Mouse (Mus musculus): ENCODE results near the gene Farsa. TPM values are rescaled to one million over a fixed set of nuclear protein-coding genes. Genes with fewer than 3 reads are reported as not detected.
A peak's percentile ranks its signal among the peaks of the same experiment; 100 is the strongest.
"Not testable (repeated sequence)": the region's sequence is repeated elsewhere in the genome, so short reads cannot be mapped to it uniquely, and the experiment has no call there.

Farsa gene
- polyA plus RNA-seq, 1 experiment from 2014 or later = 83.1 TPM

DNA sequence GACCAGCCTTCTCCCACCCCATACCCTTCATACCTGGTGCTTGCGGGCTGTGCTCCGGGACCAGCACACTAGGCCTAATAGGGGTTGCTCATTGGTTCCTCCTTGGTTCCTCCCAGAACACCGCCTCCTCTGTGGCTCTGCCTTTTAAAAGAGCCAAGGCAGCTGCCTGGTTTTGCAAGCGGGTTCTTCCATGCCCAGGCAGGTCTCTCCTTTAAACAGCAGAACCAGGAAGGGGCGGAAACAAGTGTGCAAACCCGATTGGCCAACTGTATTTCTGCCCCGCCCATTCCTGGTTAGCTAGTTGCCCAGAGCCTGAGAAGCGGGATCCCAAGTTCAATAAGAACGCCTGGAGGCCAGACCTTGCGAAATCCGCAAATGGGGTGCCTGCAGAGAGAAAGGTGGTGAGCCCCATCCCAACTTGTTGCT, 36.9 kb downstream of the Farsa start, which contains the start of gene Gcdh:
TSS of gene Gcdh (minus strand) at position 213 of the 426 bp plus-strand sequence.
- peak within 1 kb of the TSS; percentile 78 for H3K4me3 ChIP-seq (replicated peaks)
- peak within 1 kb of the TSS; percentile 81 for H3K4me2 ChIP-seq (replicated peaks)
- peak within 1 kb of the TSS; percentile 79 for H3K9ac ChIP-seq
- H3K9me3 ChIP-seq = no peaks in the 10 kb centered on the region
- H3K36me3 ChIP-seq = no peaks in the 10 kb centered on the region; the same call in 1 of the 2 replicates
- no peaks in the 10 kb centered on the region for H3K27me3 ChIP-seq (replicated peaks)
- 0% methylated on average over 11 of the region's 11 CpGs for WGBS
- peak; percentile 100 for ATAC-seq
- no peak within 1 kb of the TSS; the same call in 1 of the 2 replicates for H3K27ac ChIP-seq
- H3K4me1 ChIP-seq (replicated peaks) = 0 out of 2 replicates have a peak, but pooled peaks cover 9% of the 10 kb centered on the region

DNA sequence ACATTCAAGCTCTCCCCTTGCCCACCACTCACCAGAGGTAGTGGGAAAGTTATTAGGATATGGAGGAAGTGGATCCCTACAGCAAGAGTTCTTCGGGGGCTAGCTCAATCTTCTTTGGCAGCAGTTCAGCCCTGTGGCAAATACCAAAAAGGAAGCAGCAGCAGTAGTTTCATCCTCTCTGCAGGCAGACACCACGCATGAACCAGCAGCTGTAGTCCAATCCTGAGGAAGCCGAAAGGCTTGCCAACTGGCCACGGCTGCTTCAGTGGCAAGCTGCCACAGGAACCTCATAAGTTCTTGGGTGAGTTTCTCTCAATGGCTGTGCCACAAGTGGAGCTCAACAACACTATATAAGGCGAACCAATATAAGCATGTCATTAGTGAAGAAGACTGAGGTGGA, 39.2 kb downstream of the Farsa start:
- Histone ChIP-seq H3K36me3 (no peaks in the 10 kb centered on the region), H3K4me2 (replicated peaks) (no peak overlapping the region), H3K4me1 (replicated peaks) (0 out of 2 replicates have a peak, but pooled peaks cover 9% of the 10 kb centered on the region), H3K4me3 (replicated peaks) (no peak overlapping the region), H3K27me3 (replicated peaks) (no peaks in the 10 kb centered on the region), H3K27ac (no peak overlapping the region), H3K9me3 (no peaks in the 10 kb centered on the region), H3K9ac (no peak overlapping the region)
- no peak for ATAC-seq
- WGBS = 87% methylated on average over 5 of the region's 5 CpGs

GRCm38 (mm10) chr8:84901071-84901470, 44.3 kb downstream of the Farsa start:
- H3K9ac ChIP-seq = no peak overlapping the region
- ATAC-seq = no peak
- no peak overlapping the region for H3K4me2 ChIP-seq (replicated peaks)
- no peak overlapping the region for H3K4me3 ChIP-seq (replicated peaks)
- H3K36me3 ChIP-seq = no peaks in the 10 kb centered on the region
- H3K27ac ChIP-seq = no peak overlapping the region
- WGBS = 66% methylated on average over 4 of the region's 4 CpGs
- H3K9me3 ChIP-seq = no peaks in the 10 kb centered on the region
- H3K27me3 ChIP-seq (replicated peaks) = no peaks in the 10 kb centered on the region
- peaks cover 6% of the 10 kb centered on the region for H3K4me1 ChIP-seq (replicated peaks)

- Histone ChIP-seq H3K4me2 (replicated peaks) (peak within 1 kb of the TSS; percentile 88), H3K27ac (peak within 1 kb of the TSS; percentile 83), H3K4me3 (replicated peaks) (peak within 1 kb of the TSS; percentile 56), H3K9me3 (no peaks in the 10 kb centered on the region), H3K4me1 (replicated peaks) (peaks cover 6% of the 10 kb centered on the region), H3K9ac (peak within 1 kb of the TSS; percentile 84), H3K36me3 (no peaks in the 10 kb centered on the region), H3K27me3 (replicated peaks) (no peaks in the 10 kb centered on the region)
- WGBS = 74% methylated on average over 3 of the region's 3 CpGs
- ATAC-seq = no peak; the same call in 1 of the 2 replicates
These were observed 45.0 kb downstream of the Farsa start, which contains the start of gene Klf1 for GRCm38 (mm10) chr8:84901752-84902151. Klf1 (plus strand) TSS chr8:84901928.

DNA sequence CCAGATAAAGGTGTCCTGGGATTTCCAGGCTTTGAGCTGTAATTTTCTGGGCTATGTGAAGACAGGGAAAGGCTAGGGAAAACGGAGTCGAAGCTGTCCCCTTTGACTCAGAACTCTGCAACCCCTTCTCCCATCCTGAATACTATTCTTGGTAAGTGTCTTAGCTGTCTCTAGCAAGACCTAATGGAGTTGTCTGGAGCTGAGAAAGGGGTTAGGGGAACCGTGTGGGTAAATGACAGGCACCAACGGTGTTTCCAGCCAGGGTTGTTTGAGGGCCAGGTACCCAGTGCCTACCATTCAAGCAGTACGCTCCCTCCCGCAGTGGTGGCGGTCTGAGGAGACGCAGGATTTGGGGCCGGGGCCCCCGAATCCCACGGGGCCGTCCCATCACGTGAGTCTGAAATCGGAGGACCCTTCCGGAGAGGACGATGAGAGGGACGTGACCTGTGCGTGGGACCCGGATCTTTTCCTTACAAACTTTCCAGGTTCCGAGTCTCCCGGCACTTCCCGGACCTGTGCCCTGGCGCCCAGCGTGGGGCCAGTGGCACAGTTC, 45.7 kb downstream of the Farsa start:
- ATAC-seq = peak; percentile 14
- peak overlapping the region; percentile 83 for H3K27ac ChIP-seq
- peaks cover 6% of the 10 kb centered on the region for H3K4me1 ChIP-seq (replicated peaks)
- H3K4me2 ChIP-seq (replicated peaks) = peak overlapping the region; percentile 88
- WGBS = 3% methylated on average over 24 of the region's 24 CpGs
- no peaks in the 10 kb centered on the region for H3K9me3 ChIP-seq
- H3K27me3 ChIP-seq (replicated peaks) = no peaks in the 10 kb centered on the region
- H3K36me3 ChIP-seq = no peaks in the 10 kb centered on the region
- H3K9ac ChIP-seq = peak overlapping the region; percentile 84
- peak overlapping the region; percentile 56 for H3K4me3 ChIP-seq (replicated peaks)

DNA sequence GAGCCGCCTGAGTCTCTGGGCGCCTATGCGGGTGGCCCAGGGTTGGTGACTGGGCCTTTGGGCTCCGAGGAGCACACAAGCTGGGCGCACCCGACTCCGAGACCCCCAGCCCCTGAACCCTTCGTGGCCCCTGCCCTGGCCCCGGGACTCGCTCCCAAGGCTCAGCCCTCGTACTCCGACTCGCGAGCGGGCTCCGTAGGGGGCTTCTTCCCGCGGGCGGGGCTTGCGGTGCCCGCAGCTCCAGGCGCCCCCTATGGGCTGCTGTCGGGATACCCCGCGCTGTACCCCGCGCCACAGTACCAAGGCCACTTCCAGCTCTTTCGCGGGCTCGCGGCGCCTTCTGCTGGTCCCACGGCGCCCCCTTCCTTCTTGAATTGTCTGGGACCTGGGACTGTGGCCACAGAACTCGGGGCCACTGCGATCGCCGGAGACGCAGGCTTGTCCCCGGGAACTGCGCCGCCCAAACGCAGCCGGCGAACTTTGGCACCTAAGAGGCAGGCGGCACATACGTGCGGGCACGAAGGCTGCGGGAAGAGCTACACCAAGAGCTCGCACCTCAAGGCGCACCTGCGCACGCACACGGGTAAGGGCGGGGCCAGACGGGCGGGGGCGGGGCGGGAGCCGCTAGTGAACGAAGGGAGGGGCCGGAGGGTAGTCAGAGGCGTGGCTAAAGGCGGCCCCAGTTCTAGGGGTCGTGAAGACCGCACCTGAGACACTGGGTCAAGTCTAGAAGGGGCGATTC, 46.3 kb downstream of the Farsa start:
- ATAC-seq = peak; percentile 94
- Histone ChIP-seq H3K36me3 (no peaks in the 10 kb centered on the region), H3K4me1 (replicated peaks) (peaks cover 6% of the 10 kb centered on the region), H3K4me3 (replicated peaks) (peak overlapping the region; percentile 56), H3K27ac (peak overlapping the region; percentile 83), H3K4me2 (replicated peaks) (peak overlapping the region; percentile 88), H3K9me3 (no peaks in the 10 kb centered on the region), H3K9ac (peak overlapping the region; percentile 84), H3K27me3 (replicated peaks) (no peaks in the 10 kb centered on the region)
- under 1% methylated on average over 68 of the region's 68 CpGs for WGBS

DNA sequence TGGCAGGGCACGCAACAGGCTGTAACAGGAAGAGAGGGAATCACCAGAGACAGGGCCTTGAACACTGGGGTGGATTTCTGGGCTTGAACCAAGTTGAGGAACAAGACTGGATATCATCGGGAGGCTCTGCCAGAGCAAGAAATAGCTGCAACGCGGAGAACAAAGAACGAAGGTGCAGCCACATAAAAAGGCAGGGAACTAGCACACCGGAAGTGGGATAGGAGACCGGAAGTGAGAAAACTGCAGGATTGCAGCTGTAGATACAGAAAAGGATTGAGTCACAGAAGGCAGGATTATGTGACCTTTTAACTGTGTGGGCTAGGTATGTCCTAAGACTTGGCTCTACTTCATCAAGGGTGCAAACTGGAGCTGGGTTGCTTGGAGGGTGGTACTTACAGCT, 47.6 kb downstream of the Farsa start:
- 89% methylated on average over 7 of the region's 7 CpGs for WGBS
- H3K27ac ChIP-seq = no peak overlapping the region
- H3K4me1 ChIP-seq (replicated peaks) = peaks cover 6% of the 10 kb centered on the region

GRCm38 (mm10) chr8:84907037-84907436, 50.2 kb downstream of the Farsa start:
- Histone ChIP-seq H3K27ac (no peak overlapping the region), H3K36me3 (no peaks in the 10 kb centered on the region), H3K4me2 (replicated peaks) (no peak overlapping the region), H3K9ac (no peak overlapping the region), H3K27me3 (replicated peaks) (peaks cover 17% of the 10 kb centered on the region), H3K9me3 (no peaks in the 10 kb centered on the region), H3K4me3 (replicated peaks) (no peak overlapping the region), H3K4me1 (replicated peaks) (peaks cover 6% of the 10 kb centered on the region)
- 91% methylated on average over 9 of the region's 9 CpGs for WGBS
- no peak for ATAC-seq

More for the DNA sequence above, 47.6 kb downstream of the Farsa start:
- Histone ChIP-seq H3K9ac (no peak overlapping the region), H3K4me3 (replicated peaks) (no peak overlapping the region), H3K4me2 (replicated peaks) (no peak overlapping the region), H3K36me3 (no peaks in the 10 kb centered on the region), H3K27me3 (replicated peaks) (no peaks in the 10 kb centered on the region), H3K9me3 (no peaks in the 10 kb centered on the region)
- ATAC-seq = no peak

DNA sequence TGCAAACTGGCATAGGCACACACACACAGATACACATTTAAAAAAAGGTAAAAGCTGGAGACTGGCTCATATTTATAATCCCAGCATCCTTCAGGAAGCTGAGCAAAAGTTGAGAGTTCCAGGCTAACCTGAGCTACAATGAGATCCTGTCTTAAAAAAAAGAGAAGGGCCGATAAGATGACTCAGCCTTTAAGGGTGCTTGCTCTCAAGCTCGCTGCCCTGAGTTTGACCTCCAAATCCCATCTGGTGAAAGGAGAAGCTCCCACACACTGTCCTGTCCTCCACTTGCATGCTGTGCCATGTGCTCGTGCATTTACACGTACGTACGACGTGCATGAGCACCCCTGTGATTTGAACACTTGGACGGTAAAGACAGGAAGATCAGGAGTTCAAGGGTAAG, 50.7 kb downstream of the Farsa start:
- H3K9me3 ChIP-seq = no peaks in the 10 kb centered on the region
- H3K9ac ChIP-seq = no peak overlapping the region
- H3K27ac ChIP-seq = no peak overlapping the region
- peaks cover 22% of the 10 kb centered on the region for H3K27me3 ChIP-seq (replicated peaks)
- no peak for ATAC-seq
- peaks cover 7% of the 10 kb centered on the region for H3K4me1 ChIP-seq (replicated peaks)
- no peak overlapping the region for H3K4me2 ChIP-seq (replicated peaks)
- H3K4me3 ChIP-seq (replicated peaks) = no peak overlapping the region
- WGBS = 78% methylated on average over 8 of the region's 8 CpGs
- no peaks in the 10 kb centered on the region for H3K36me3 ChIP-seq

DNA sequence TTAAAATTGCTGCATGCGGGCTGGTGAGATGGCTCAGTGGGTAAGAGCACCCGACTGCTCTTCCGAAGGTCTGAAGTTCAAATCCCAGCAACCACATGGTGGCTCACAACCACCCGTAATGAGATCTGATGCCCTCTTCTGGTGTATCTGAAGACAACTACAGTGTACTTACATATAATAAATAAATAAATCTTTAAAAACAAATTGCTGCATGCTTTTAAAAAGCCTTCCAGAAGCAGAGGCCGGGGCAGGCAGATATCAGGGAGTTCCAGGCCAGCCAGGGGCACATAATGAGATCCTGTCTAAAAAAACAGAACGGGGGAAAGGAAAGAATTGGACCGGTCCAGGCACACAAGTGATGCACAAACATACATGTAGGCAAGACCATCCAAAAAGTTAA, 51.2 kb downstream of the Farsa start:
- Histone ChIP-seq H3K4me2 (replicated peaks) (peak overlapping the region; percentile 93), H3K27me3 (replicated peaks) (peaks cover 27% of the 10 kb centered on the region), H3K4me3 (replicated peaks) (peak overlapping the region; percentile 50), H3K4me1 (replicated peaks) (peaks cover 11% of the 10 kb centered on the region; the same call in 1 of the 2 replicates)
- H3K36me3 ChIP-seq, H3K9ac ChIP-seq, H3K27ac ChIP-seq, H3K9me3 ChIP-seq, ATAC-seq: not testable (repeated sequence)
- WGBS = 28% methylated on average over 7 of the region's 7 CpGs

- peak within 1 kb of the TSS; percentile 93 for H3K4me2 ChIP-seq (replicated peaks)
- H3K36me3 ChIP-seq = no peaks in the 10 kb centered on the region
- H3K27me3 ChIP-seq (replicated peaks) = peaks cover 30% of the 10 kb centered on the region
- H3K9ac ChIP-seq = peak within 1 kb of the TSS; percentile 63
- H3K27ac ChIP-seq = no peak within 1 kb of the TSS
- WGBS = under 1% methylated on average over 45 of the region's 45 CpGs
- ATAC-seq = peak; percentile 95
- no peaks in the 10 kb centered on the region for H3K9me3 ChIP-seq
- peak within 1 kb of the TSS; percentile 50 for H3K4me3 ChIP-seq (replicated peaks)
- peaks cover 9% of the 10 kb centered on the region; the same call in 1 of the 2 replicates for H3K4me1 ChIP-seq (replicated peaks)
These were observed 51.8 kb downstream of the Farsa start, which contains the start of gene Dnase2a for GRCm38 (mm10) chr8:84908421-84909161. Dnase2a (plus strand) TSS chr8:84908560.
